Mouse (Mus musculus): Measurements from ENCODE around the gene Msantd2.

Gene Msantd2

DNA sequence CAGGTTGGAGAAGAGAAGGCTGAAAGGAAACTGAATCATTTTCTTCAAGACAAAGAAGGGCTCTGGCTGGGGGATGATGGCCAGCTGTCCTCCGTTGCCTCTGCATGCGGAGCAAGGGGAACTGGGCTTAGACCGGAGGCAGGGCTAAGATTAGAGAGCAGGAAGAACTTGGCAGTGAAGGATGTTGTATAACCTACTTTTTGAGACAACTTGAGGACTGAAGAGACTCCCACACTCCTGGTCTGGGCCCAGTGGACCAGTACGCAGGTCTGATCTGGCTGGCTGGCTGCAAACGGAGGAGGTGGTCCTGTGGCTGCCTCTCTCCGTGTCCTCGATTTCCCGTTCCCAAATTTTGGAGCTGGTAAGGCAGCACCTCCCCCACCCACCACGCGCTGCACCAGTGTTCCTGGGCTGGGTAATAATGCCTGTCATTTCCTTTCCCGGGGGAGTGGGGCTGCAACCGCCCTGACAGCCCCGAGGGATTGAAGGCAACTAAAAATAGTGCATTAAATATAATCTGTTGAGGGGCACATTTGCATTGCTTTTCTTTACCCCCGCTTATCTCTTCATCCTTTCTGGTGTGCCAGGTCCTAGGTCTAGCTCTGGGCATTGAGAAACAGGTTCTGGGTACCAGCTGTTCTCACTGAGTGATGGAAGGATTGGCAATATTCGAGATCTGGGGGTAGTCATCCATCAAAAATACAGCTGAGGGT, 78.9 kb downstream of the Msantd2 start:
- no peak for DNase-seq (ENCODE audit: extremely low read depth, low read depth, low spot score)

DNA sequence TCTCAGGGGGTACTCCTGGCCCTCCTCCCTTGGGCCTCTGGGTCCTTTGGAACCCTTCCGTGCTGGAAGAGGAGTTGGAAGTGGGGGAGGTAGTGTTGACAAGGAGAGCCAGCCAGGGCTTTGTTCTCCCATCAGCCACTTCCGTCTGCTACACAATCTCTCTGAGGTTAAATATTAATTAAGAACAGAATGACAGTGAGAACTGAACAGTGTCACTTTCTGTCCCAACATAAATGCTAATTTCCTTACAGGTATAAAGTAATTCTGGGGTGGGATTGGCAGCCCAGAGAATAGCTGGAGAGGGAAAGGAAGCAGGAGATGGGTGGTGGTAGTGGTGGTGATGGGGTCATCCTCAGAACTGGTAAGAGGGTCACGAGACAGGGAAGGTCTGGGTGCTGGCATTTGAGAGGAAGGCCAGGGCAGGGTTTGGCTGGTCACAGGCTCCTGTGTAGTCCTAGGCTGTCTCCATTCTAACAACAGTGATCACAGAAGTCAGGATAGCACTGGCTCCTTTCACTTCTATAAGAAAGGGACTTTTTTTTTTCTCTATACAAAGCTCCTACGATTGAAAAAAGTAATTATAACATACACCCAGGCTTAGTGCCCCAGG, 79.6 kb downstream of the Msantd2 start:
- no peak for DNase-seq (ENCODE audit: extremely low read depth, low read depth, low spot score)

DNA sequence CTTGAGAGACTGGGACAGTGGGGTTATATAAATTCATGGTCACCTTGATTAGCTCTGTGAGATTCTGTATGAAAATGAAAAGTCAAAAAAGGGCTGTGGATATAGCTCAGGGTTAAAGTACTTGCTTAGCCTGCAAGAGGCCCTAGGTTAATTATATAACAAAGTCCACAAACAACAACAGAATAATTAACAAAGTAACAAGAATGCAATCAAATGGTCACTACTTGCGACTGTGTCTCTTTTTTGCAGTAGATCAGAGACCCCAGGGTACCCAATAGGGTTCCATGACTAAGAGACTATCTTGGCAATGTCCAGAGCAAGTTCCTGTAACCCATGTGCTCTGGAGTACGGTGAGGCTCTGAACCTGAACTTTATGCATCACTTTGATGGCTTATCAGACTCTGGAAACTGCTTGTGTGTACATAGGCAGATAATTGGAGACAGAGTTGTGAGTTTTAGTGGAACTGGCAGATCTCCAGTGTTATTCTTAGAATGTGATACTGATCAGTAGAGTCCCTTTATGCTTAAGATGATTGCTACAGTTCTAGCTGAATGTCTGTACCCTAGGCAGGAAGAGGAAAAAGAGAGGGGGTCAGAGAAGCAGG, 80.2 kb downstream of the Msantd2 start:
- DNase-seq (ENCODE audit: extremely low read depth, low read depth, low spot score), result no peak

DNA sequence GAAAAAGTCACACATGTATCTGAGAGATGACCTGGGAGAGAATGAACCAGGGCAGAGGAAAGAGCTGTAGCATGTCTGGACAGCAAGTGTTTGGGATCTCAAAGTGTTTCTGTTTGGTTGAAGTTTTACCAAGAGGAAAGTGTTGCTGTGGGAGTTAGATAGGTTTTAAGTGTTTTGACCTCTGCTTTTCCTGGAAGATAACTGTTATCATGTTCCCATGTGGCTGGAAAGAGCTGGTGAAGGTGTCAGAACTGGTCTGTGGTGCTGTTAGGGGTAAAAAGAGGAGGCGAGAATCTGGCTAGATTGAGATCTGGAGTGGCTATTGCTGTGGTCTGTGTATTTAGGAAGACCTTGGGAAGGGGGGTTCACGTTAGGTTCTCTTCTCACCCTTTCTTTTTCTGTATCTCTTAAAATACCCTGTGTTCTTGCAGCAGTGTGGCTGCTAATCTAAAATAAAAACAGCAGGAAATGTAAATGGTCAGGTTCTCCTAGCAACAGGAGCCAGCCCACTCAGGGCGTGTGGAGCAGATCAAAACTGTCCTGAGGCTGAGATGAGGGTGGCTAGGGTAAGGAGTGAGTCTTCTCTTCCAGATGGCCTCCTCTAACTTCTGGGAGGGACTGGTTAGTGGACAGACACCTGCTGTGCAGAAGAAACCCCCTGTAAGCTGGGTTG, 83.2 kb downstream of the Msantd2 start:
- no peak for DNase-seq (ENCODE audit: extremely low read depth, low read depth, low spot score)
